Mouse (Mus musculus) cortical plate, adult 2 months (tissue): ENCODE results near the gene Clspn.

ENCODE experiments used
- CTCF ChIP-seq: fragments of 200-500 bp; IDR thresholded peaks from 2 replicates; pipeline ENCODE4 v1.5.1; 2011; ENCODE audit warnings: mild to moderate bottlenecking, control low read depth, low read length; ENCODE audit not compliant: insufficient read depth; ENCODE audit errors: extremely low read depth
- POLR2A ChIP-seq: fragments of 200-500 bp; IDR thresholded peaks from 2 replicates; pipeline ENCODE4 v1.6.1; 2011; ENCODE audit warnings: mild to moderate bottlenecking, low read length, control low read depth; ENCODE audit not compliant: insufficient read depth; ENCODE audit errors: extremely low read depth

DNA sequence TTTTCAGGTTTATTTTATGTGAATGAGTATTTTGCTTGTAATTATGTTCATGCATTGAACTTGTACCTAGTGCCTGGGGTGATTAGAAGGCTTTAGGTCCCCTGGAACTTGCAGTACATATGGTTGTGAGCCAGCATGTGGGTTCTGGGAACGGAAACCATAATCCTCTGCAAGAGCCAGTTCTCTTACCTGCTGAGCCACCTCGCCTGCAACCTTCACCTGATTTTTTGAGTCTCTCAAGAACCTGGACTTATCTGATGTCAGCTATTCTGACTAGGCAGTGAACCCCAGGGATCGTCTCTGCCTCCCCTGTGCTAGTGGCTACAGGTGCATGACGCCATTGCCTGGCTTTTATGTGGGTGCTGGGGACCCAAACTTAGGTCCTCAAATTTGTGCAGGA is 49.0 kb downstream of the Clspn start:
- TF ChIP-seq CTCF (no peak), POLR2A (no peak)
